Mouse (Mus musculus) right cerebral cortex, postnatal 36 days (tissue): ENCODE results near the gene Cyp27a1.

Experiments
- DNase-seq, 2 experiments: peaks; one replicate each; pipeline ENCODE4 v3.0.0; 2022; ENCODE audit warnings: low spot score in 2 of 2, mixed read lengths in 1 of 2

Gene Cyp27a1

DNA sequence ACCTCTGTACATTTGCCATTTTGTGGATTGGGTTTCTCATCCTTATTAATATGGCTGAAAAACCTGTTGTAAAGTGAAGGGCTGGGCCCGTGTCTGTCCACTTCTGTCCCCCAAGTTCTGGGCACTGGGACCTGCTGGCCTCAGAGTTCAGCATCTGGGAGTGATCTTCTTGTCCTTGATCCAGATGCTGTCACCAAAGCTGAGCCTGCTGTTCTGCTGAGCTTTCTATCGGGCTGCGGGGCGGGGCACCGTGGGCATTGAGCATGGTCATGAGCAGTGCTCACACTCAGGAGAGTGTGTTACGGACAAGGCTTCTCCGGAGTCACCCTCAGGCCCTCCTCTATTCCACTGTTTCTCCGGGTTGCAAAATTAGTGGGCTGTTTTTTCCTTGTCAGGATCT is 4.7 kb downstream of the Cyp27a1 start:
- DNase-seq, result no peak

- DNase-seq, result no peak
Measured at GRCm38 (mm10) chr1:74719281-74719680, 5.9 kb downstream of the Cyp27a1 start.

DNA sequence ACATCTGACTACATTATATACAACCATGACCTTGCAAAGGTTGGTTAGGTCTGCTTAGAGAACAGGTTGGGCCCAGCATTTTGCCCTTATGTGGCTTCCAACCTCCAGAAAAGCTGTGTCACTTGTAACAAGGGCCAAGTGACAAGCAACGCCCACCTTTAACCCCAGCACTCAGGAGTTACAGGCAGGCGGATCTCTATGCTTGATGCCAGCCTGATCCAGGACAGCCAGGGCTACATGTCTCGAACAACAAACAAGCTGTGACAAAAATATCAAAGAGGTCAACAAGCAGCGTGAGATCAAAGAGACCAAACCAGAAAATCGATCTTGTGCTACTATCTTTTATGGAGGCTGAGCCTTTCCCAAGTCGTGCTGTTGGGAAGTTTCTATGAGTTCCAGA is 8.3 kb downstream of the Cyp27a1 start:
- no peak for DNase-seq

DNA sequence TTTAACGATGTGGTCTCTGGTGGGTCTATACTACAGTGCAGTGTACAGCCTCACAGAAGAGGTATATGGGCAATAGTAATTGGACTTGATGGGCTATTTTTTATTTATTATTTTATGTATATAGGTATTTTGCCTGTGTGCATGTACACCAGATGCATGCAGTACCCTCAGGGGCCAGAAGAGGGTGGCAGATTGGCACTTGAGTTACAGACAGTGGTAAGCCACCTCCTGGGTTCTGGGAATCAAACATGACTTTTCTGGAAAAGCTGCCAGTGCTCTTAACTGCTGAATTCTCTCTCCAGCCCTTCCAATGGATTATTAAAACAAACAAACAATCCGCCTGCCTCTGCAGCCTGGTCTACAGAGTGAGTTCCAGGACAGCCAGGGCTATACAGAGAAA is 10.4 kb downstream of the Cyp27a1 start:
- DNase-seq, result no peak

- no peak for DNase-seq
Measured at GRCm38 (mm10) chr1:74726114-74726513, 12.7 kb downstream of the Cyp27a1 start.

GRCm38 (mm10) chr1:74726674-74727073 is 13.3 kb downstream of the Cyp27a1 start:
- no peak for DNase-seq

GRCm38 (mm10) chr1:74728446-74728845 is 15.1 kb downstream of the Cyp27a1 start:
- DNase-seq, result no peak

- no peak for DNase-seq
Measured at GRCm38 (mm10) chr1:74736977-74737376, 23.6 kb downstream of the Cyp27a1 start.

- DNase-seq, result no peak
Measured at GRCm38 (mm10) chr1:74737500-74737899, 24.1 kb downstream of the Cyp27a1 start.

GRCm38 (mm10) chr1:74740846-74741245 is 27.5 kb downstream of the Cyp27a1 start:
- no peak for DNase-seq

DNA sequence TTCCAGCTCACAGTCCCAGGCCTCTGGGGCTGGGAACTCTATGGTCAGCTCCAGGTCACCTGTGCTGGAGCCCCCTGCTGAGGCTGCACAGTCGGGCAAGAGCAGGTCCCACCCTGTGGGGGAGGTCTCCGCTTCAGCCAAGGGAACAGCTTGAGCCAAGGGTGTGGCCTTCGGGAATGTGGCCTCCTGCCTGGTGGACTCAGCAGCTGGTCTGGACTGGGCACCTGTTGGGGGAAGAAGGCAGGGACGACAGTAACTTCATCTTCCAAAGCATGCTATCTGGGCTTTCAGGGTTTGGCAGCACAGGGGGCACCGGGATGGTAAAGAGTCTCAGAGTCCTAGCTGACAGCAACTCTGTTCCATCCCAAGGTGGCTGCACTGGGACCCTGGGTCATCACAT is 34.0 kb downstream of the Cyp27a1 start:
- no peak for DNase-seq

- no peak for DNase-seq
Measured at GRCm38 (mm10) chr1:74748643-74749271, 35.4 kb downstream of the Cyp27a1 start, which contains the start of gene Prkag3. Gene Prkag3, minus strand, starts transcription at chr1:74749221.

DNA sequence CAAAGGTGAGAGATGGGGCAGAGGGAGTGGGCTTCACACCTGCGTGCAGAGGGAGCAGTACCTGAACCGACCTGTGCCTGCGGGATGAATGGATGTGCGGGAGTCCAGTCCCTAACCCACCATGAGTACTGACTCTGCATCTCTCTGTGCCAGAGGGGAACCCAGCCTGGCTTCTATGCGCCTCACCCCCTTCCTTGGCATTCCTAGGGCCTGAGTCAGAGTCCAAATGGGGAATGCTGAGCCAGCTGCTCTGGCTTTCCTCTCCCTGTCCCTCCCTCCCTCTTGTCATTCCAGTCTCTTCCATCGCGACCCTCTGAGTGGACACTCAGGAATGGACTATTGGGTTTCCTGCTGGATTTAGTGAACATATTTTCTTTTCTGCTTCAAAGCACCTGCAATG is 35.9 kb downstream of the Cyp27a1 start:
- DNase-seq, result no peak

DNA sequence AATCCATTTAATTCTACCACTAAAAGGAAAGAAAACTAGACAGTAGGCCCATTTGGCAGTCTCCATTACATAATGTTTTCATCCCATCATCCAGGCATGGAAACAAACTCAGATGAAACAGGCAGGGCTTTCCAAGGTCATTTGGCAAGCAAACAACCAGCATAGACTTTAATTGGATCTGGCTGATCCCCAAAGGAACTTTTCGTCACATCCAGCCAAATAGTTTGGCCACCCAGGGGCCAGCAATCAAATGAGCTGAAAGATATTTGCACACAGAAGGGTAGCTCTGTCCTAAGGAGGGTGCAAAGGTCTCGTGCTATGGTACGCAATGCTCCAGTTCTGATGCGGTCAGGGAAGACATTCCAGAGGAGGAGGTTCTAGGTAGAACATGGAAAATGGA is 37.3 kb downstream of the Cyp27a1 start:
- DNase-seq, result no peak

DNA sequence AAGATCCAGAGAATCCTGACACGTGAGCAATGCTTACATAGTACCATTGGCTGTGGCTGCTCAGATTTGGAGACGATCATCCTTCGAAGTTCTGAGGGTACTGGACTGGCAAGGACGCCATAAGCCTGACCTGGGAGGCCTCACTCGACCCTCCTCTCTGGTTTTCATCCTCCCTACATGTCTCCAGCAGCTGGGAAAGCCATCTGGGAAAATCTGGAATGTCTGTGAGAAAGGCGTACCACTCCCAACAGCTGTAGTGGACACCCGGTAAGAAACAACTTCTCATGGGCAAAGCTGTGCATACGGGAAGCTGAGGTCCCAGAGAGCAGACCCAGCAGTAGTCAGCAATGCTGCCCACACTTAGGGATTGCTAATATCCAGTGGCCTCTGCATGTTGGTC is 38.8 kb downstream of the Cyp27a1 start:
- no peak for DNase-seq

- DNase-seq, result no peak
Measured at GRCm38 (mm10) chr1:74752833-74753232, 39.5 kb downstream of the Cyp27a1 start.

GRCm38 (mm10) chr1:74753266-74753974 is 40.0 kb downstream of the Cyp27a1 start:
- DNase-seq, result no peak

GRCm38 (mm10) chr1:74754175-74754785 is 40.9 kb downstream of the Cyp27a1 start:
- DNase-seq, result no peak

- no peak for DNase-seq
Measured at GRCm38 (mm10) chr1:74759773-74760172, 46.4 kb downstream of the Cyp27a1 start.

DNA sequence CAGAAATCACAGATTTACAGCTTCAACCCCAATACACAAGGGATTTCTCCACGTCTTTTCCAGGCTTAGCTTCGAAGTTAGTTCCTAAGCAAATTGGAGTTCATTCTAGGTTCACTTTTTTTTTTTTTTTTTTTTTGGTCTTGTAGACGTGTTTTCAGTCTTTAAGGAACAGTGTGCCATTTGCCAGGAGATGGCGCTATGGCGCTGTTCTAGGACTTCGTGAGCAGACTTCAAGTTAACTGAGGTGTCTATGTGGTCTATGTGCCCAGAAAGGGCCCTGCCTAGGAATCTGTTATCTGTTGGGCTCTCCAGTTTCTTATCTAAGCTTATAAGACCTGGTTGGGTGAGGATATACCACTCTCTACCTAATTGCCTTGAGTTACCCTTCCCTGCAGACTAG is 49.7 kb downstream of the Cyp27a1 start:
- peak; percentile 50 to 62 for DNase-seq

- no peak for DNase-seq
Measured at GRCm38 (mm10) chr1:74770727-74771466, 57.5 kb downstream of the Cyp27a1 start.

GRCm38 (mm10) chr1:74771467-74771844 is 58.1 kb downstream of the Cyp27a1 start:
- DNase-seq, result no peak

- DNase-seq, result no peak
Measured at GRCm38 (mm10) chr1:74771845-74771930, 58.3 kb downstream of the Cyp27a1 start, which contains the start of gene Wnt6. Gene Wnt6, plus strand, starts transcription at chr1:74771892.
